Mouse (Mus musculus) forelimb bud, embryonic 11.5 days (tissue): ENCODE measurements around the gene Ccnt1.
"Not testable (repeated sequence)": the region's sequence is repeated elsewhere in the genome, so short reads cannot be mapped to it uniquely, and the experiment has no call there.

ENCODE experiments used
- DNase-seq: peaks from one replicate; pipeline ENCODE4 v3.0.0-alpha.2; 2012; ENCODE audit warnings: low read depth, low spot score

Gene Ccnt1

GRCm38 (mm10) chr15:98595049-98595448 lies 24.3 kb upstream of the Ccnt1 start:
- DNase-seq = no peak

GRCm38 (mm10) chr15:98594193-98594592 lies 23.5 kb upstream of the Ccnt1 start:
- DNase-seq = no peak

- DNase-seq = no peak
Measured at GRCm38 (mm10) chr15:98591396-98591795, 20.7 kb upstream of the Ccnt1 start.

GRCm38 (mm10) chr15:98589640-98590336 lies 19.1 kb upstream of the Ccnt1 start:
- no peak for DNase-seq

- DNase-seq = no peak
Measured at GRCm38 (mm10) chr15:98587751-98588150, 17.0 kb upstream of the Ccnt1 start.

- DNase-seq = not testable (repeated sequence)
Measured at GRCm38 (mm10) chr15:98586141-98586540, 15.4 kb upstream of the Ccnt1 start.

GRCm38 (mm10) chr15:98585421-98585820 lies 14.7 kb upstream of the Ccnt1 start:
- DNase-seq = no peak

- no peak for DNase-seq
Measured at GRCm38 (mm10) chr15:98582996-98583395, 12.3 kb upstream of the Ccnt1 start.

- no peak for DNase-seq
Measured at GRCm38 (mm10) chr15:98582410-98582809, 11.7 kb upstream of the Ccnt1 start.

- peak; percentile 88 for DNase-seq
Measured at GRCm38 (mm10) chr15:98579795-98580464, 9.2 kb upstream of the Ccnt1 start.

- DNase-seq = no peak
Measured at GRCm38 (mm10) chr15:98579310-98579709, 8.6 kb upstream of the Ccnt1 start.

- DNase-seq = no peak
Measured at GRCm38 (mm10) chr15:98573293-98573692, 2.6 kb upstream of the Ccnt1 start.

- DNase-seq = no peak
Measured at GRCm38 (mm10) chr15:98569795-98570365, 843 bp downstream of the Ccnt1 start.

- DNase-seq = no peak
Measured at GRCm38 (mm10) chr15:98569216-98569615, 1.5 kb downstream of the Ccnt1 start.

- DNase-seq = no peak
Measured at GRCm38 (mm10) chr15:98568256-98569033, 2.3 kb downstream of the Ccnt1 start.

GRCm38 (mm10) chr15:98567278-98568134 lies 3.2 kb downstream of the Ccnt1 start:
- peak; percentile 100 for DNase-seq

GRCm38 (mm10) chr15:98566973-98567277 lies 3.8 kb downstream of the Ccnt1 start:
- no peak for DNase-seq

GRCm38 (mm10) chr15:98557186-98557585 lies 13.5 kb downstream of the Ccnt1 start:
- DNase-seq = no peak

GRCm38 (mm10) chr15:98555881-98556280 lies 14.8 kb downstream of the Ccnt1 start:
- no peak for DNase-seq

- no peak for DNase-seq
Measured at GRCm38 (mm10) chr15:98552758-98553157, 18.0 kb downstream of the Ccnt1 start.

GRCm38 (mm10) chr15:98546843-98547242 lies 23.9 kb downstream of the Ccnt1 start:
- DNase-seq = no peak
